Mouse (Mus musculus) MN1 (cell line): ENCODE results near the gene Hnmt.
"Not testable (repeated sequence)": the region's sequence is repeated elsewhere in the genome, so short reads cannot be mapped to it uniquely, and the experiment has no call there.

Source experiments
- DNase-seq: peaks from one replicate; pipeline ENCODE4 v3.0.0-alpha.2; 2016; ENCODE audit warnings: low spot score

Gene Hnmt

DNA sequence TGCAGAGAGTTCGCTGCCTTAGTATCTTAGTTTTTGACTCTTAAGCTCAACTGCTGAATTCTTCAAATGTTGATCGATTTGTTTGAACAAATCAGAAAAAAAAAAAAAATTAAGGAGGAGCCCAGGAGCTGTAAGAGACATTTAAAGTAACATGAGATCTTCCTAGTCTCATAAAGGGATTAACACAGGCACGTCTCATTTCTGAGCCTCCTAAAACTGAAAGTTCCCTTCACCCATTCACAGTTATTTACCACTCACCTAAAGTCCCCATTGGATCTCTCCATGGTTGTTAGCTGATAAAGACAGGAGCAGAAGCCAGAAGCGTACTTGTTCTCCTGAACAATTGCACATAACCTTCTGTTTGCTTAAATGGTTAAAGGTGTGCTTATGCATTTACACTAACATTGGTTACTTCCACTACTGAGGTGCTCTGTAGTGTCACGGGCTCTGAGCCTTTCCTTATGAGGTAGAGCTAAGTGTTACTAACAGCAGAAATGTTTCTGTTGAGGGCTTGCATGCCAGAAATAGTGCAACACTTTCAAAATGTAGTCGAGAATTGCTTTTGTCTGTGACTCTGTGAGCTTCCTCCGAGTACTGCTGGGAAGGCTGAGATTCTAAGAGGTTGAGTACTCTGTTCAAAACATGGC lies at the start of gene Hnmt:
TSS of gene Hnmt (minus strand) at position 51 of the 647 bp plus-strand sequence.
- DNase-seq: no peak

- no peak for DNase-seq
These were observed 47.3 kb upstream of the Hnmt start, which contains the start of gene Tbpl2 for GRCm38 (mm10) chr2:24096495-24096894. Tbpl2 (minus strand) TSS chr2:24096595.

DNA sequence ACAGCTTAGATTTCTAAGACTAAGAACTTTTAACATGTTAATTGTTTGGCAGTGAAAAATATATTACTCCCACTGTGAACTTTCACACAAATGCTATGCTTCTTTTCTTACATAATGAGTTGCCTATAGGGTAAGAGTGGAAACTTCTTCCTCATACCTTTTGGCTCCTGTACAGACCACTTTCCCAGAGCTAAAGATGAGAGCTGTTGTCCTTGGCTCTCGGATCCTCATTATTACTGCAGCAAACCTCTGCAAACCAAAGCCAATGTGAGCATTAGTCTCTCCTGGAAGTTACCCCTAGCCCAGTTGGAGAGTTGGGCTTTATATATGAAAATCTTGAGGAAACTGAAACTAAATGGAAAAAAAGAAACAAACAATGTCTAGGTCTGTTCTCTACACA lies 41.7 kb upstream of the Hnmt start:
- no peak for DNase-seq

- DNase-seq: no peak
These were observed 1.3 kb upstream of the Hnmt start for GRCm38 (mm10) chr2:24050459-24050858.

- DNase-seq: no peak
These were observed 605 bp downstream of the Hnmt start for GRCm38 (mm10) chr2:24048480-24049097.

GRCm38 (mm10) chr2:24047551-24048479 lies 1.4 kb downstream of the Hnmt start:
- no peak for DNase-seq

DNA sequence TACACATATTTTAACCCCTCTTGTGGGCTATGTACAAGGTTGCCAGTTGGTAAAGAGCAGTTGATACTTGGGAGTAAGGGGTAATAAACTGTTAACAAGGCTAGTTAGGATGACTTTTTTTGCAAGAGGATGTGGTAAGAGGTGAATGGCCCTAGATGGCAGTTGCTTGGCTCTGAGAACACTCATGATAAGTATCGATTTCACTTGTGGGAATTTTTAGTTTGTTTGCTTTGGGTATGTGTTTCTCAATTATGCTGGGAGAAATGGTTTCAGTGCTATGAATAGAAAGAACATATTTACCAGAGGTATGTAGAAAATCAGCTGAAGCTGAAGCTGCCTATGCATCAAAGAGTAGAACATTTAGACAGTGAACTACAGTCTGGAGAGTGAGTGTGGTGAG lies 6.3 kb downstream of the Hnmt start:
- no peak for DNase-seq

DNA sequence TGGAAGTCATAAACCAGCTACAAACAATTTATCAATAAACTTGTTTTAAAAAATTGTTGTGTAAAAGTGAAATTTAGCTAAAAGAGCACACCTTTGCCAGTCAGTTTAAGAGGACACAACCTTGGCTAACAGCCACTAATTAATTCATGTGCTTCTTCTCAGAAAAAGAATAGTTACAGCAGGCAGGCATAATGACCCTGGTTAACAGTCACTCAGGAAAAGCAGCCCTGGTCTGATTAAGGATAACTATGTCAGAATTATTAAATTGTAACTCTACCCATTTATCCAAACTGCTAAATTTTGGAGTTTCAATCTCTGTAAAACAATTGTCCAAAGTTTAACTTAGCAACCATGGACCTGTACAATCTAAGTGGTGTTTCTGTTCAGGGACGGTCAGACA lies 8.7 kb downstream of the Hnmt start:
- DNase-seq: no peak

GRCm38 (mm10) chr2:24019386-24019785 lies 29.8 kb downstream of the Hnmt start:
- not testable (repeated sequence) for DNase-seq

GRCm38 (mm10) chr2:24018966-24019365 lies 30.2 kb downstream of the Hnmt start:
- no peak for DNase-seq

- no peak for DNase-seq
These were observed 34.2 kb downstream of the Hnmt start for GRCm38 (mm10) chr2:24014957-24015356.

- no peak for DNase-seq
These were observed 49.9 kb downstream of the Hnmt start for GRCm38 (mm10) chr2:23999323-23999722.

- no peak for DNase-seq
These were observed 50.4 kb downstream of the Hnmt start for GRCm38 (mm10) chr2:23998836-23999235.

DNA sequence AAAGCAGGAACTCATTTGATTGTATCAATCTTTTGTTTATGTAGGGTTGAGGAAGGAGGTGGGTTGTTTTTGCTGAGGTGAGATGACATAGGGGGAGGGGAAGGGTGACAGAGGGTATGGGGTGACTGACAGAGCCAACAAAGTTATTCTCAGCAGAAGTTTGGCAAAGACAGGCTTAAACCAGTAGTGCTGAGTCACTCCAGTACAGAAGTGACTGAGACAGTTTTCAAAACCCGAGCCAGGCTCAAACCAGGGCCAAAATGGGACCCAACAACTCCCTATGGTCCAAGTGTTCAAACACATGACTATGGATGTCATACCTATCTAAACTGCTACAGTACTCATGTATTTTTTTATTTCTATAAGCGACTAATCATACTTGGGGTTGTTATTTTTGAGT lies 52.4 kb downstream of the Hnmt start:
- DNase-seq: no peak

GRCm38 (mm10) chr2:23990034-23990573 lies 59.1 kb downstream of the Hnmt start:
- not testable (repeated sequence) for DNase-seq

GRCm38 (mm10) chr2:23987283-23987682 lies 61.9 kb downstream of the Hnmt start:
- no peak for DNase-seq

DNA sequence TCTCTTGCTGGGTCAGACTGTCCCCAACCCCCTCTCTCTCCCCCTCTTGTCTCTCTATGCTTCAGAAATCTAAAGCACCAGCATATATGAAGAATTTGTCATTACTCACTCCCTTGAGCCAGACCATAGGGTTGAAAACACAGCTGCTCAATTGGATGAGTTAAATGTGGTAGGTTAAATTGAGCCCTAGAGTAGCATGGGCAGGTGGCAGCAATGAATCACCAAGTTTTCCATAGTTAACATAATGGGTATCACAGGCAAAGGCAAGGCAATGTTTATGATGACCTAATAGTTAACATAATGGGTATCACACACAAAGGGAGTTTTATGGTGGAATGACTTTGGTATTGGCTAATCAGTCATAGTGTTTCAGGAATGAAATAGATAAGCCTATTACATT lies 65.9 kb downstream of the Hnmt start:
- DNase-seq: no peak

GRCm38 (mm10) chr2:23982860-23983259 lies 66.3 kb downstream of the Hnmt start:
- DNase-seq: no peak

DNA sequence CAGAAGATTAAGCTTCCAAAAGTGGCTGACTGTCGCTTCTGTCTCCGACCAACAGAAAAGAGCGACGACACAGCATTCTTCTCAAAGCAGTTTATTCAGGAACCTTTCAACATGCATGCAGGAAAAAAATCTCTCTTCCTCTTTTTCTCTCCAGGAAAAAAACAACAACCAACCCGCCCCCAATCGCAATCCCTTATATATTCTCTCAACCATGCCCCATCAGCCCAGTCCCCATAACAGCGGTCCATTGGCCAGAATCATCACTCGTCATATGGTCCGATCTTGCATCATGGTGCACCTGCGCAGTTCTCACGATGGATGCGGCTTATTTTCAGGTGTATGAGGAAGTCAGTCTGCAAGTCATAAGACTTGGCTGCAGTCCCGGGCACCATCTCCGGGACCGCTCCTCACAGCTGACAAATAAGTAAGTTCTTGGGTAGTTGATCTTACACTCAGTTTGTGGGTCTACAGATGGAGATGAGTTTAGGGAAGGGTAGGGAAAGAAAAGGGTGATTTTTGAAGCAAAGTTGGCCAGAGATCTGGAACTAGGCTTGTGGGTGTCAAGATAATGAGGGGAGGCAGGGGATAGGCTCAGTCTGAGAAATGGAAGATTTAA lies 88.4 kb downstream of the Hnmt start:
- not testable (repeated sequence) for DNase-seq
